Mouse (Mus musculus) small intestine, adult 2 months (tissue): Measurements from ENCODE around the gene Tor1b. TPM values are rescaled to one million over a fixed set of nuclear protein-coding genes. Genes with fewer than 3 reads are reported as not detected.

Source experiments
- H3K27ac ChIP-seq: fragments of 200-500 bp; 2 replicates; pipeline ENCODE4 v1.5.1; 2012; ENCODE audit warnings: low read depth, low read length, control low read depth, inconsistent platforms; ENCODE audit not compliant: insufficient read depth
- H3K27me3 ChIP-seq: fragments of 200-500 bp; 2 replicates; pipeline ENCODE4 v1.6.1; 2012; ENCODE audit warnings: mild to moderate bottlenecking, moderate library complexity, low read length, inconsistent platforms; ENCODE audit not compliant: control insufficient read depth, insufficient read depth
- H3K36me3 ChIP-seq: fragments of 200-500 bp; 2 replicates; pipeline ENCODE4 v1.6.1; 2012; ENCODE audit warnings: mild to moderate bottlenecking, low read length, control low read depth, inconsistent platforms; ENCODE audit not compliant: control insufficient read depth, insufficient read depth
- H3K4me1 ChIP-seq: fragments of 200-500 bp; 2 replicates; pipeline ENCODE4 v1.6.1; 2012; ENCODE audit warnings: low read length, inconsistent platforms, mixed read lengths; ENCODE audit not compliant: control insufficient read depth, insufficient read depth, insufficient read length
- H3K4me3 ChIP-seq: fragments of 200-500 bp; 2 replicates; pipeline ENCODE4 v1.5.1; 2012; ENCODE audit warnings: low read depth, mild to moderate bottlenecking, control low read depth, inconsistent platforms, low read length, moderate library complexity
- CTCF ChIP-seq: fragments of 200-500 bp; IDR thresholded peaks from 2 replicates; pipeline ENCODE4 v1.5.1; 2012; ENCODE audit warnings: low read depth, mild to moderate bottlenecking, control low read depth, inconsistent platforms, low read length, moderate library complexity, mixed read lengths; ENCODE audit not compliant: insufficient replicate concordance, insufficient read length; ENCODE audit errors: extremely low read depth
- POLR2A ChIP-seq: fragments of 200-500 bp; IDR thresholded peaks from 2 replicates; pipeline ENCODE4 v1.6.1; 2012; ENCODE audit warnings: low read depth, mild to moderate bottlenecking, control low read depth, inconsistent platforms, low read length, moderate library complexity
- WGBS: fragments of 180-500 bp; shearing (Covaris S2); methylation state at CpG from one replicate; pipeline ENCODE4 v1.1.7; 2018; 5-methylcytosine and 5-hydroxymethylcytosine counted together
- polyA plus RNA-seq: library from polyadenylated mRNA; depleted of rRNA; stranded (reverse); fragments of >200 nt; gene quantifications from 2 replicates; pipeline ENCODE4 v1.2.3, GENCODE M21; 2012; rRNA removed

The Tor1b gene
- 8.0 and 8.2 TPM in 2 replicates for polyA plus RNA-seq

DNA sequence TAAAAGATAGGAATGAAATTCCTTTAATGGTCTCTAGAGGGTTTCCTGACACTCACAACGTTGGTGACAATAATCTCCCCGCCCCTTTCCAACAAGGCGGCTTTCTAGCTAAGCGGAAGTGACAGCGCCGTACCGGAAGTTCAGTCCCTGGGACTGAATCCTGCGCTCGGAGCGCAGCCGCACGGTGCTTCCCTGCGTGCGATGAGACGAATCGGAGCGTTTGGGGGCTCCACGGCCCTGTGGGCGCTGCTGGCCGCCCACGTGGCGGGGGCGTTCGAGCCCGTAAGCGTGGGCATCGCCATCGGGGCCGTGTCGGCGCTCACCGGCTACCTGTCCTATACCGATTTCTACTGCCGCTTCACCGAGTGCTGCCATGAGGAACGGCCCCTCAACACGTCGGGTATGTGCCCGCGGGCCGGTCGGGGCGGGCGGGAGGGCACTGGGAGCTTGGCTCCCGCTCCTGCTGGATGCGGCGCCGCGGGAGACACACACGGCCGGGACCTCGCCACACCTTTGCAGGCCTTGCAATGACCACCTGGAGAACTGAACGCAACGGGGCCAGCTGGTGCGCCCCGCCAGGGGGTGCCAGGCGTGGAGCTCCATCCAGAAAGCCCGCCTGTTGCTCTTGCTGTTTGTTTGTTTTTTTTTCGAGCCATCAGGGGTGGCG lies at the start of gene Tor1b:
Gene Tor1b, plus strand, starts transcription at position 136 of the 667 bp plus-strand sequence.
- TF ChIP-seq POLR2A (peak; percentile 97), CTCF (no peak)
- Histone ChIP-seq H3K27ac (peak within 1 kb of the TSS; percentile 58), H3K27me3 (no peaks in the 10 kb centered on the region), H3K36me3 (peaks cover 24% of the 10 kb centered on the region), H3K4me1 (peaks cover 12% of the 10 kb centered on the region), H3K4me3 (peak within 1 kb of the TSS; percentile 79)
- under 1% methylated on average over 60 of the region's 60 CpGs for WGBS

DNA sequence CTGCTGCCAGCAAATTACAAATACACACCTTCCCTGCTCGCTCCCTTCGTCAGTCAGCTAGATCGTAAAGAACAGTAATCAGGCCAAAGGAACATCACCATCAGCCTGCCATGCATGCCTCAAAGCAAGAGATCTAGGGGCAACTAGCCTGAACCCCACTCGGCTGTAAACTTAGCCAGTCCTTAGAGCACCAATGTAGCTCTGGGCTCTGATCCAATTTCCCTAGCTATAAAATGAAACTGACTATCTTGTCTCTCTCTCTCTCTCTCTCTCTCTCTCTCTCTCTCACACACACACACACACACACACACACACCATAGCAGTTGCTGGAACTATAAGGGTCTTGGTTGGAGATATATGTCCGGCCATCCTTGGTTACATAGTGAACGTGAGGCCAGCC lies 48.5 kb upstream of the Tor1b start:
- H3K4me1 ChIP-seq, result no peaks in the 10 kb centered on the region
- H3K36me3 ChIP-seq, result no peaks in the 10 kb centered on the region
- WGBS, result 47% methylated on average over 6 of the region's 6 CpGs
- no peak overlapping the region for H3K4me3 ChIP-seq
- peaks cover 9% of the 10 kb centered on the region for H3K27me3 ChIP-seq
- TF ChIP-seq POLR2A (no peak), CTCF (no peak)
- H3K27ac ChIP-seq, result no peak overlapping the region

DNA sequence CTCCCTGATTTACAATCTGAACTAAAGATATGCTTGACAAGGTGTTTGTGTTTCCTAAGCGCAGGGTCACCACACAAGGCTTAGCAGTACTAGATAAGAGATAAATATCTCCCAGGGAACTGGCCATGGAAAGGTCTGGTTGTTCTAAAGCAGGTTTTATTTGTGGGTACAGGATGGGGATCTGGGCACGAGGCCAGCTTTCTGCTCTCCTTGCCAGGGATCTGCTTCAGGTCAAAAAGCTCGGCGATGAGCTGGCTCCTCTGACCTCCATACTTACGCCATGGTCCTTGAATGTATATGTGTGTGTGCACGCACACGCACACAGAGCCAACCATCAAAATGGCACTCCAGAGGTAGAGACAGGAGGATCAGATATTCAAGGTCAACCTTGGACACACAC lies 47.8 kb upstream of the Tor1b start:
- no peaks in the 10 kb centered on the region for H3K4me1 ChIP-seq
- H3K36me3 ChIP-seq, result no peaks in the 10 kb centered on the region
- 53% methylated on average over 7 of the region's 7 CpGs for WGBS
- H3K4me3 ChIP-seq, result no peak overlapping the region
- H3K27me3 ChIP-seq, result peaks cover 9% of the 10 kb centered on the region
- no peak overlapping the region for H3K27ac ChIP-seq
- no peak for TF ChIP-seq CTCF
- TF ChIP-seq POLR2A, result no peak

DNA sequence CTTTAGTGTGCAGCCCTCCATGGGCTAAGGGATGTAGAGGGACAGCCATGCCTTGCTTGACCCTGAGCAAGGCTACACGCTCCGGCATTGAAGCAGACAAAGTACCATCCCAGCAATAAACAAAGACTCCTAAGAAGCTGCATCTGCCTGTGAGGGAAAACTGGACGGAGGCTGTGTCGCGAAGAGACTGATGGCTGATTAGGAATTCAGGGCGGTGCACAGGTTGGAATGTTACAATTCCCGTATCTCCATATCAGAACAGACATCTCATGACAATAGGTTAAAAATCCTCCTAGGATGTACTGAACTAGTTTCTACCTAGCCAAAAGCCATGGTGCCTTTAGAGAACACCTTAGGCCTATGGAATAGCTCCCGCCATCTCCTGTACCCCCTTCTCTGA lies 46.9 kb upstream of the Tor1b start:
- Histone ChIP-seq H3K4me3 (no peak overlapping the region), H3K4me1 (no peaks in the 10 kb centered on the region), H3K27ac (no peak overlapping the region), H3K27me3 (peaks cover 9% of the 10 kb centered on the region), H3K36me3 (no peaks in the 10 kb centered on the region)
- 78% methylated on average over 8 of the region's 8 CpGs for WGBS
- TF ChIP-seq CTCF (no peak), POLR2A (no peak)

DNA sequence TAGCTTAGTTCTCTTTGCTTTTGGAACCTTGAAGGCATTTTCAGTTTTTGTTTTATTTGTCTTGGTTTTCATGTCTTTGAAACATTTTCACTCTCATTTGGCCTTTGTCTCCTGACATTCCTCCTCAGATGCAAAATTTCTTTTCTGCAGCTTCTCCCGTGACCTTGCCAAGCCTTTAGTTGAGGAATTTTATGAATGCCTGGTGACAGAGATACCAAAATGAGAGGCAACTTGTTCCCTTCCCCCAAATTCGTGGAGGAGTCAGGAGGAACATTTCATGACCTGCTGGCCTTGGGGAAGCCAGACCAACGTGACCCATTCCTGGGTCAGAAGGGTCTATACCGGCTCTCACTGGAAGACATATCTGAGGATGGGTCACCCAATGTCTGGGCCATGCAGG lies 46.1 kb upstream of the Tor1b start:
- Histone ChIP-seq H3K4me3 (no peak overlapping the region), H3K27ac (no peak overlapping the region), H3K27me3 (peaks cover 9% of the 10 kb centered on the region), H3K36me3 (no peaks in the 10 kb centered on the region), H3K4me1 (no peaks in the 10 kb centered on the region)
- 70% methylated on average over 4 of the region's 4 CpGs for WGBS
- TF ChIP-seq POLR2A, result no peak
- TF ChIP-seq CTCF, result no peak

DNA sequence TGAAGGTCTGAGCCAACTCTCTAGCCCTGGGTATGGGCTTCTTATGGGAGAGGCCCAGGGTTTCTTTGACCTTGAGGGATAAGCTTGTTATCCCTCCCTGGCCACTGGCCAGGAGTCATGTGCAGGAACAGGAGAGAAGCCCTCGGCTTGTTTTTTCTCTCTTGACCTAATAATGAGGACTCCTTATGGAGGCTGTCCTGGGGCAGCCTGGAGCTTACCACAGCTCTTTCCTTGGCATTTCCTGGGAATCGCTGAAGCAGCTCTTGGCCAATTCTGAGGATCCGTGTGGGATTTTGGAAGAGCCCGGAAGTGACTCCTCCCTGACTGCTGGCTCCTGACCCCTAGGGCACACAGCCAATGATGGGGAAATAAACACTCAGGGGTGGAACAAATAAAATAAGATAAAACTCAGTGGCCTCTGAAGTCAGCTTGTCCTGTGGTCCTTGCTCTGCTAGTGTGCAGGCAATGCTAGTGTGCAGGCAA lies 40.4 kb upstream of the Tor1b start:
- Histone ChIP-seq H3K4me1 (peaks cover 17% of the 10 kb centered on the region), H3K4me3 (no peak overlapping the region), H3K27ac (no peak overlapping the region), H3K36me3 (no peaks in the 10 kb centered on the region), H3K27me3 (no peaks in the 10 kb centered on the region; the same call in 1 of the 2 replicates)
- WGBS, result 16% methylated on average over 4 of the region's 4 CpGs
- TF ChIP-seq CTCF, result no peak

DNA sequence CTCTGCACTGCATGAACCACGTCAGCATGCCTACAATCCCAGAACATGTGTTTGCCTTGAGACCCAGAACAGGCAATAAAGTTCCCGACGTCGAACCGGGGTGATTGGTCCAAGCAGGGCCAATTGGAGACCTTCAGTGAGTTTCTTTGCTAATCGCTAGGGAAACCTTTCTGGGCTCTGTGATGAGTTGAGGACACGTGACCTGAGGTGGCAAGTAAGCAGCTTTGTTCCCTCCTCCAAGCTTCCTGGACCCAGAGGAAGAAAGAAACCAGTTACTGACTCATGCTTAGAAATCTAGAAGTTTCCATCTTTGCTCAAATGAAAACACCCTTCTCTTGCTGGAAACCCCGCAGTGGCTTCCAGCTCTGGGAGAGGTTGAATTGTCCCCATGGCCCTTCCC lies 39.7 kb upstream of the Tor1b start:
- H3K36me3 ChIP-seq, result no peaks in the 10 kb centered on the region
- H3K4me1 ChIP-seq, result peaks cover 17% of the 10 kb centered on the region
- H3K27ac ChIP-seq, result no peak overlapping the region
- no peaks in the 10 kb centered on the region; the same call in 1 of the 2 replicates for H3K27me3 ChIP-seq
- H3K4me3 ChIP-seq, result no peak overlapping the region
- 70% methylated on average over 8 of the region's 8 CpGs for WGBS
- no peak for TF ChIP-seq CTCF
- TF ChIP-seq POLR2A, result no peak
